8 mouse cellular contexts compared by ENCODE assay signal in the genomic region with DNA sequence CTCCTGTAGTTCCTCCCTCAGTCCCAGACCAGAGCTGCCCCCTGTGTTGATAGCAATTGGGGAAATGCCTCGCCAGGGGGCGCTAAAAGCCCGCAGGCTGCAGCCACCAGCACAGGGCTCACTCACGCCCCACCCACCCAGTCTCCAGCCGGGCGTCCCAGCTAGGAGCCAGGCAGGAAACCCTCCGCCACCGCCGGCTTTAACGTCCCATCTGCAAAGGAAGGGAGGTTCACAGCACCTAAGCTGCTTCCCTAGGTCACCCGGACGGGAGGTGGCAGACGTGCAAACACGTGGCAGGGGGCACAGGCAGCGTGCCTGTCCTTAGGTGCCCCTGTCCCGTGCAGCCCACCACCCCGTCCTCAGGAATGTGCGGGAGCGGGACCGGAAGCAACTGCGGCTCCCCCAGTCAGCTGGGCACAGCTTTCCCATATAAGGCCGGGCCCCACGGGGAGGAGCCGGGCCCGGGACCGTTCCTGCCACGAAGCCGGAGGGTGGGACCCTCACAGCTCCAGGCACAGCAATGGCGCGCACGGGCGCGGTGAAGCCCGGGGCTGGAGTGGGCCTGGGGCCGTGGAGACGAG. TPM values are rescaled to one million over a fixed set of nuclear protein-coding genes. Genes with fewer than 3 reads are reported as not detected.
DNase-seq lines count a peak whose midpoint lies in the region; ATAC-seq lines count a peak whose summit lies in the region.

No protein-coding gene starts in this region.

- peak overlapping the region; percentile 97 to 99 for H3K27ac ChIP-seq in heart, embryonic 14.5 days (replicated peaks in 1 of 2; ENCODE audit: control insufficient read depth in 1 of 2, insufficient read depth in 1 of 2, low read depth in 2 of 2, low read length in 2 of 2)
- H3K27ac ChIP-seq in liver, embryonic 12.5 days, result peak overlapping the region; percentile 74

- H3K4me3 ChIP-seq in heart, embryonic 14.5 days (ENCODE audit: control insufficient read depth in 1 of 2, insufficient read depth in 1 of 2, low read depth in 1 of 2, low read length in 2 of 2), result peak overlapping the region; percentile 64 to 85
- peak overlapping the region; percentile 58 for H3K4me3 ChIP-seq in liver, embryonic 12.5 days

- H3K4me1 ChIP-seq in heart, embryonic 14.5 days (ENCODE audit: control insufficient read depth in 2 of 2, insufficient read depth in 2 of 2, low read length in 2 of 2), result peaks cover 18 to 32% of the 10 kb centered on the region in 2 experiments
- H3K4me1 ChIP-seq in liver, embryonic 12.5 days, result peaks cover 46% of the 10 kb centered on the region

- peak; percentile 82 for ATAC-seq in heart, embryonic 14.5 days (ENCODE audit: insufficient number of reproducible peaks, insufficient read depth, low FRiP score, low read depth)
- ATAC-seq in liver, embryonic 12.5 days, result peak; percentile 69

- DNase-seq in CD8-positive naive resting alpha-beta T cell, adult 2 months (ENCODE audit: low read depth in 2 of 2, low spot score in 2 of 2), result peak; percentile 90 to 92
- peak; percentile 49 for DNase-seq in c-Kit-negative CD71-positive TER-119-positive erythroid progenitor cells, embryonic 14.5 days (ENCODE audit: low read depth, low spot score)
- DNase-seq in fibroblast of lung, adult 2 months (ENCODE audit: low read depth), result peak; percentile 71
- peak; percentile 99 for DNase-seq in kidney, postnatal 10 days
- DNase-seq in naive thymus-derived CD4-positive, alpha-beta T cell, adult 2 months (ENCODE audit: low read depth), result peak; percentile 94
- DNase-seq in splenic B cell, adult 2 months (ENCODE audit: low read depth, low spot score), result peak; percentile 92

- no peaks in the 10 kb centered on the region for H3K9me3 ChIP-seq in heart, embryonic 14.5 days (ENCODE audit: control insufficient read depth, low read length)
- H3K9me3 ChIP-seq in liver, embryonic 12.5 days (replicated peaks), result no peaks in the 10 kb centered on the region

- peaks cover 49% of the 10 kb centered on the region for H3K36me3 ChIP-seq in heart, embryonic 14.5 days (ENCODE audit: control insufficient read depth, insufficient read depth, low read length)
- peaks cover 34% of the 10 kb centered on the region for H3K36me3 ChIP-seq in liver, embryonic 12.5 days
- no peaks in the 10 kb centered on the region for H3K36me3 ChIP-seq in splenic B cell, adult 2 months (ENCODE audit: control insufficient read depth, insufficient read depth, low read length, poor library complexity, severe bottlenecking)

- under 1% methylated on average over 36 of the region's 36 CpGs for WGBS in heart, embryonic 14.5 days
- WGBS in liver, embryonic 12.5 days (ENCODE audit: insufficient replicate concordance), result 1% methylated on average over 36 of the region's 36 CpGs

- H3K27me3 ChIP-seq in heart, embryonic 14.5 days (ENCODE audit: control insufficient read depth, insufficient read depth, low read length), result no peaks in the 10 kb centered on the region
- H3K27me3 ChIP-seq in liver, embryonic 12.5 days (replicated peaks), result no peaks in the 10 kb centered on the region
- H3K27me3 ChIP-seq in splenic B cell, adult 2 months (ENCODE audit: control insufficient read depth, insufficient read depth, low read length, poor library complexity, severe bottlenecking), result no peaks in the 10 kb centered on the region

- peak overlapping the region; percentile 86 for H3K9ac ChIP-seq in heart, embryonic 14.5 days (ENCODE audit: low read length)
- peak overlapping the region; percentile 67 for H3K9ac ChIP-seq in liver, embryonic 12.5 days

- peak overlapping the region; percentile 66 for H3K4me2 ChIP-seq in heart, embryonic 14.5 days (ENCODE audit: low read length)
- H3K4me2 ChIP-seq in liver, embryonic 12.5 days, result peak overlapping the region; percentile 90

RNA-seq across cellular contexts. Expression of a gene that starts 4.9 kb away (rescaled TPM):
- 71.7 and 75.0 TPM in 2 replicates for polyA plus RNA-seq in heart, embryonic 14.5 days (2014; fragmentation: Nextera tagmentation; extraction: Ambion mirVana)
- 16.9 and 18.2 TPM in 2 replicates for polyA plus RNA-seq in liver, embryonic 12.5 days (2016; fragmentation: Nextera tagmentation; extraction: Ambion mirVana)

RNA-seq across cellular contexts. Expression of a gene that starts 21.0 kb away (rescaled TPM):
- 148 and 151 TPM in 2 replicates for polyA plus RNA-seq in heart, embryonic 14.5 days (2014; fragmentation: Nextera tagmentation; extraction: Ambion mirVana)
- polyA plus RNA-seq in liver, embryonic 12.5 days (2016; fragmentation: Nextera tagmentation; extraction: Ambion mirVana), result 18.4 and 19.6 TPM in 2 replicates

RNA-seq across cellular contexts. Expression of a gene that starts 30.9 kb away (rescaled TPM):
- polyA plus RNA-seq in heart, embryonic 14.5 days (2014; fragmentation: Nextera tagmentation; extraction: Ambion mirVana), result 8.1 and 8.2 TPM in 2 replicates
- polyA plus RNA-seq in liver, embryonic 12.5 days (2016; fragmentation: Nextera tagmentation; extraction: Ambion mirVana), result 0.17 and 0.36 TPM in 2 replicates

RNA-seq across cellular contexts. Expression of a gene that starts 47.4 kb away (rescaled TPM):
- 0.20 and 0.34 TPM in 2 replicates for polyA plus RNA-seq in heart, embryonic 14.5 days (2014; fragmentation: Nextera tagmentation; extraction: Ambion mirVana)
- polyA plus RNA-seq in liver, embryonic 12.5 days (2016; fragmentation: Nextera tagmentation; extraction: Ambion mirVana), result 0.06 and 0.24 TPM in 2 replicates

Comparison
In these comparisons a context has a peak if more than half of its experiments do, and no peak if none do; other contexts are left out.
1. Peak in every context shown above with its lines: DNase-seq, ATAC-seq, H3K4me3 ChIP-seq and H3K27ac ChIP-seq.
2. DNase-seq: peak in every context shown above with its lines; median percentile 99 in kidney, postnatal 10 days; 94 in naive thymus-derived CD4-positive, alpha-beta T cell, adult 2 months; 92 in splenic B cell, adult 2 months; 91 in CD8-positive naive resting alpha-beta T cell, adult 2 months; 71 in fibroblast of lung, adult 2 months; 49 in c-Kit-negative CD71-positive TER-119-positive erythroid progenitor cells, embryonic 14.5 days.